Mouse (Mus musculus) megakaryocyte, embryonic 14.5 days (primary cell): ENCODE data around the gene Rad54l.

Source experiments
- FLI1 ChIP-seq: IDR thresholded peaks from 2 replicates; pipeline ENCODE4 v1.6.1; 2012; ENCODE audit warnings: low read length, inconsistent platforms, mixed read lengths
- GATA1 ChIP-seq: IDR thresholded peaks from 3 replicates; pipeline ENCODE4 v1.6.1; 2012; ENCODE audit warnings: mixed read lengths, low read length, inconsistent platforms, borderline replicate concordance

DNA sequence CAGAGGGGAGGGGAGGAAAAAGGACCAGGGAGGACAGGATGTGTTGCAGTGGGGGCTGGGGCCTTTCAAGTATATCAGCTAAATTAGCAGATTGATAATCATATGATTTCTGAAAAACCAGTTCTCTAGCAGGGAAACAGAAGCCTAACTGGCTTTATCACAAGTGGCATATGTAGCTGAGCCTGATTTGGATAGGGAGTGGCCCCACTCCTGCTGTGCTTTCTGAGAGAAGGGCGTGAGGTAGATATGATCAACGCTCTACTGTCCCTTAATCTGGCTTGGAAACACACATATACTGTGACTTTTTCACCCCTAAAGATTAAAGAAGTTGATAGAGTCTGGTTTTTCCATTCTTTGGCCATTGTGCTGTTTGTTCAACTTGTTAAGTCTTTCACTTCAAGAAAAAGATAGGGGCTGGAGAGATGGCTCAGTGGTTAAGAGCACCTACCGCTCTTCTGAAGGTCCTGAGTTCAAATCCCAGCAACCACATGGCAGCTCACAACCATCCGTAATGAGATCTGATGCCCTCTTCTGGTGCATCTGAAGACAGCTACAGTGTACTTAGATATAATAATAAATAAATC, 2.4 kb upstream of the Rad54l start:
- TF ChIP-seq GATA1, result no peak
- no peak for TF ChIP-seq FLI1
